Mouse (Mus musculus): Measurements from ENCODE around the gene Fam57b.

The Fam57b gene

GRCm38 (mm10) chr7:126798127-126799049 lies 920 bp downstream of the Fam57b start:
- DNase-seq (ENCODE audit: extremely low spot score, low read depth, low spot score): no peak

- peak; percentile 89 for DNase-seq (ENCODE audit: extremely low spot score, low read depth, low spot score)
Measured at GRCm38 (mm10) chr7:126799050-126799467, 1.6 kb downstream of the Fam57b start.

- DNase-seq (ENCODE audit: extremely low spot score, low read depth, low spot score): peak; percentile 60
Measured at GRCm38 (mm10) chr7:126799468-126800268, 2.2 kb downstream of the Fam57b start.

GRCm38 (mm10) chr7:126800269-126801056 lies 3.0 kb downstream of the Fam57b start:
- DNase-seq (ENCODE audit: extremely low spot score, low read depth, low spot score): no peak

- no peak for DNase-seq (ENCODE audit: extremely low spot score, low read depth, low spot score)
Measured at GRCm38 (mm10) chr7:126801057-126801422, 3.6 kb downstream of the Fam57b start.

GRCm38 (mm10) chr7:126802134-126802889 lies 4.8 kb downstream of the Fam57b start:
- no peak for DNase-seq (ENCODE audit: extremely low spot score, low read depth, low spot score)

GRCm38 (mm10) chr7:126803181-126803580 lies 5.7 kb downstream of the Fam57b start:
- DNase-seq (ENCODE audit: extremely low spot score, low read depth, low spot score): no peak

GRCm38 (mm10) chr7:126803751-126804150 lies 6.3 kb downstream of the Fam57b start:
- no peak for DNase-seq (ENCODE audit: extremely low spot score, low read depth, low spot score)

GRCm38 (mm10) chr7:126806956-126807355 lies 9.5 kb downstream of the Fam57b start:
- DNase-seq (ENCODE audit: extremely low spot score, low read depth, low spot score): no peak

- DNase-seq (ENCODE audit: extremely low spot score, low read depth, low spot score): no peak
Measured at GRCm38 (mm10) chr7:126807405-126807804, 9.9 kb downstream of the Fam57b start.

- DNase-seq (ENCODE audit: extremely low spot score, low read depth, low spot score): peak; percentile 61
Measured at GRCm38 (mm10) chr7:126808703-126809455, 11.4 kb downstream of the Fam57b start.

- no peak for DNase-seq (ENCODE audit: extremely low spot score, low read depth, low spot score)
Measured at GRCm38 (mm10) chr7:126809723-126810369, 12.4 kb downstream of the Fam57b start.

GRCm38 (mm10) chr7:126815726-126816222 lies 18.3 kb downstream of the Fam57b start:
- no peak for DNase-seq (ENCODE audit: extremely low spot score, low read depth, low spot score)

GRCm38 (mm10) chr7:126816494-126816893 lies 19.0 kb downstream of the Fam57b start:
- DNase-seq (ENCODE audit: extremely low spot score, low read depth, low spot score): no peak

- no peak for DNase-seq (ENCODE audit: extremely low spot score, low read depth, low spot score)
Measured at GRCm38 (mm10) chr7:126817595-126817994, 20.1 kb downstream of the Fam57b start.

- no peak for DNase-seq (ENCODE audit: extremely low spot score, low read depth, low spot score)
Measured at GRCm38 (mm10) chr7:126818818-126819217, 21.4 kb downstream of the Fam57b start.

- peak; percentile 61 for DNase-seq (ENCODE audit: extremely low spot score, low read depth, low spot score)
Measured at GRCm38 (mm10) chr7:126821835-126822511, 24.5 kb downstream of the Fam57b start.

GRCm38 (mm10) chr7:126822741-126823140 lies 25.3 kb downstream of the Fam57b start:
- no peak for DNase-seq (ENCODE audit: extremely low spot score, low read depth, low spot score)

Measured in hindlimb bud, embryonic 11.5 days (tissue).